Mouse (Mus musculus): ENCODE measurements around the gene Ppfia4. TPM values are rescaled to one million over a fixed set of nuclear protein-coding genes. Genes with fewer than 3 reads are reported as not detected.

The Ppfia4 gene
- polyA plus RNA-seq, 1 experiment from 2014 or later: 8.5 TPM

DNA sequence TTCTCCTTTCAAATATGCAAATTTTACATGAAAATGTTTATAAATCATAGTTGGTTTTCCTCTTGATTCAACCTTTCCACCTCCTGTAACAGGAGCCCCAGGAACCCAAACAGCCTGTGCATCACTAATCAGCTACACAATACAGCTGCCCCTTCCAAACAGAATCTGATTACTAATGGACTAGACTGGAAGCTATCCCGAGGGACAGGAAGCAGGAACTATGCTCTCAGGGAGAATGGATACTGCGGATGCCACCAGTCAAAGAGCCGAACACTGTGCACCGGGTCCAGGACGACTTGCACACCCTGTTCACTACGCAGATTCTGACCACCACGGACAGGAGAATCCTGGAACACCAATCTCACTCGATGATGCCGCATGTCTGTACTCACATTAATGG is 15.1 kb upstream of the Ppfia4 start:
- H3K9me3 ChIP-seq: no peaks in the 10 kb centered on the region
- H3K27me3 ChIP-seq (ENCODE audit: insufficient read depth, poor library complexity, severe bottlenecking): no peaks in the 10 kb centered on the region
- H3K4me1 ChIP-seq: peaks cover 34% of the 10 kb centered on the region
- no peak for DNase-seq (ENCODE audit: low spot score)
- no peak overlapping the region for H3K4me3 ChIP-seq
- H3K36me3 ChIP-seq: peaks cover 65% of the 10 kb centered on the region
- 84% methylated on average over 9 of the region's 9 CpGs for WGBS
- no peak overlapping the region for H3K27ac ChIP-seq

DNA sequence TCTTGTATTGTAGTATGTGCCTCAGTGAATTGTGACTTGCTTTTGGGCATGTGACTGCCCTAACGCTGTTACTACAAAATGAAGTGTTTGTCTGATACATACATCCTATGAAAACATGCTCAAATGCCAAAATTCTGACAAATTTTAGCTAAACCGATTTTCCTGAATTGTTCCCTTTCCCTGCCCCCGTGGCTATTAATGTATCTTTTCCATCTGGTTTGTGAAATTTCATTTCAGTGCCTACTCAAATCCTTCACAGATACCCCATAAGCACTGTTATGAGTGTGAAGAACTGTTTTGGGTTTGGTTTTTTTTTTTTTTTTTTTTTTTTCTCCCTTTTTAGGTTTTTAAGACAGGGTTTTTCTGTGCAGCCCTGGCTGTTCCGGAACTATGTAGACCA is 12.3 kb upstream of the Ppfia4 start:
- peak overlapping the region; percentile 83 for H3K27ac ChIP-seq
- H3K27me3 ChIP-seq (ENCODE audit: insufficient read depth, poor library complexity, severe bottlenecking): no peaks in the 10 kb centered on the region
- no peak for DNase-seq (ENCODE audit: low spot score)
- peak overlapping the region; percentile 68 for H3K4me3 ChIP-seq
- 75% methylated on average over 4 of the region's 4 CpGs for whole genome bisulfite sequencing
- peaks cover 38% of the 10 kb centered on the region for H3K36me3 ChIP-seq
- peaks cover 50% of the 10 kb centered on the region for H3K4me1 ChIP-seq
- H3K9me3 ChIP-seq: no peaks in the 10 kb centered on the region

DNA sequence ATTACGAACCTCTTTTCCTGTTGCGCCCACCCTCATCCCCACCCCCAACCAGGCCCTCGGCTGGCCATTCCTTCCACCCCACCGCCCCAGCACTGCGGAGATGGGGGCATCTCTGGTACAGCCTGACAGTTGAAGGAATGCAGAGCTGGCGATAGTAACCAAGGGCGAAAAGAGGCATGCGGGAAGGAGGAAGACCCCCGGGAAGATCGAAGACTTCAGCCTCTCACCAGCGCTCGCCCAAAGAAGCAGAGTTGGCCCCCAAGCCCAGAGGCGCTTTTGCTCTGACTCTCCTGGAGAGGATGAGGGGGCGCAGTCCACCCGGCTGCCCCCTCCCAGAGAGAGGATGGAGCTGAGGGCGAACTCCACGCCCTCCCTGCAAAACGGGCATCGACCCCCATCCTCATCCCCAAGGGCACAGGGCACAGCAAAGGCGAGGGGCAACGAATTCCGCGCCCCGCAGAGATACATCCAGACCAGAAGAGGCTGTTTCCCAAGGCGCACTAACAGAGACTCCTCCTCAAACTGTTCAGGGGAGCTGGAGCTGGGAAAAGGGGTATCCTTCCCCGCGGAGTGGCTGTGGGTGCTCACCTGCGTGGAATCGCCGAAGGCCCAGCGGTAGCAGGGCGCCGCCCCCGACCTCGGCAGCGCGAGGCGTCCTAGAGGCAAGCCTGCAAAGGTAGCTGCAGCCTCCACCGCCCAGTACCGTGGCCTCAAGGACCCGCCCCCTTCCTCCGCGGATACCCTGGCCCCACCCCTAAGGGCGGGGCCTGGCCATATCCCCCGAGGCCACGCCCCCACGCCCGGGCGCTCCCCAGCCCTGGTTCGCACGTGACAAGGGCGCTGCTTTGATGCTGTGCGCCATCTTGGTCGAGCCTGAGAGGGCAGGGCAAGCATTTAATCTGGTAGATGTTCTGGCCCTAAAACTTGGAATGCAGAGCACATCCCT is 11.6 kb upstream of the Ppfia4 start:
- peaks cover 34% of the 10 kb centered on the region for H3K36me3 ChIP-seq
- peak; percentile 97 for DNase-seq (ENCODE audit: low spot score)
- WGBS: under 1% methylated on average over 54 of the region's 54 CpGs

GRCm38 (mm10) chr1:134343567-134343966 is 10.8 kb upstream of the Ppfia4 start:
- no peaks in the 10 kb centered on the region for H3K27me3 ChIP-seq (ENCODE audit: insufficient read depth, poor library complexity, severe bottlenecking)
- peaks cover 59% of the 10 kb centered on the region for H3K4me1 ChIP-seq
- H3K27ac ChIP-seq: peak overlapping the region; percentile 83; the same call in 1 of the 2 replicates
- no peaks in the 10 kb centered on the region for H3K9me3 ChIP-seq
- no peak for DNase-seq (ENCODE audit: low spot score)
- WGBS: 4% methylated on average over 2 of the region's 2 CpGs
- H3K4me3 ChIP-seq: peak overlapping the region; percentile 68
- peaks cover 31% of the 10 kb centered on the region for H3K36me3 ChIP-seq

More for the DNA sequence above, 11.6 kb upstream of the Ppfia4 start:
- H3K9me3 ChIP-seq: no peaks in the 10 kb centered on the region
- peak overlapping the region; percentile 83 for H3K27ac ChIP-seq
- H3K4me1 ChIP-seq: peaks cover 57% of the 10 kb centered on the region
- H3K4me3 ChIP-seq: peak overlapping the region; percentile 68
- H3K27me3 ChIP-seq (ENCODE audit: insufficient read depth, poor library complexity, severe bottlenecking): no peaks in the 10 kb centered on the region

DNA sequence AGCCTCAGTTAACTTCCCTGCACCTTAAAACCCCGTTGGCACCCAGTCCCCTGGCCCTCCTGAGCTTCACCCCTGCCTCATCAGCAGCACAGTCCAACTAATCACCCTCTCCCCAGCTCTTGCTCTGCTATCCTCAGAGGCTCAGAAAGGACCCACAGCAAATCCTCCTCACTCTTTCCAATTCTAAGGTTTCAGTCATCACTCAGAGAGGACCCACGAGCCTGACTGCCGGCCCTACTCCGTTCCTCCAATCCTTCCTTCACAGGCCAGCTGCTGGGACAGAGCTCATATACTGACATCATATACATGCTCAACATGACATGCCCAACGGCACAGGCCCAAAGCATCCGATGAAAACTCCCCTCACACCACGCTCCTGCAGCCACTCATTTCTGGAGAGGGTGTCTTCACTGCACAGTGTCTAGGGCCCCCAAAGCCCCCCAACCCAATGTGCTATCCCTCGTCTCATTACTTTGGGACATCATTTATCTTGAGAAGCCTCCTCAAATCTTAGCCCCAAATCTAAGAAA is 10.1 kb upstream of the Ppfia4 start:
- WGBS: 60% methylated on average over 8 of the region's 8 CpGs

GRCm38 (mm10) chr1:134342278-134342664 is 9.5 kb upstream of the Ppfia4 start:
- Histone ChIP-seq H3K4me1 (peaks cover 72% of the 10 kb centered on the region), H3K27ac (peak overlapping the region; percentile 67), H3K27me3 (ENCODE audit: insufficient read depth, poor library complexity, severe bottlenecking) (no peaks in the 10 kb centered on the region), H3K36me3 (peaks cover 20% of the 10 kb centered on the region), H3K9me3 (no peaks in the 10 kb centered on the region), H3K4me3 (peak overlapping the region; percentile 68)
- WGBS: 55% methylated on average over 2 of the region's 2 CpGs
- no peak for DNase-seq (ENCODE audit: low spot score)

More for the DNA sequence above, 10.1 kb upstream of the Ppfia4 start:
- Histone ChIP-seq H3K27me3 (ENCODE audit: insufficient read depth, poor library complexity, severe bottlenecking) (no peaks in the 10 kb centered on the region), H3K4me1 (peaks cover 66% of the 10 kb centered on the region), H3K9me3 (no peaks in the 10 kb centered on the region), H3K4me3 (peak overlapping the region; percentile 68), H3K27ac (peak overlapping the region; percentile 67), H3K36me3 (peaks cover 25% of the 10 kb centered on the region)
- DNase-seq (ENCODE audit: low spot score): no peak

DNA sequence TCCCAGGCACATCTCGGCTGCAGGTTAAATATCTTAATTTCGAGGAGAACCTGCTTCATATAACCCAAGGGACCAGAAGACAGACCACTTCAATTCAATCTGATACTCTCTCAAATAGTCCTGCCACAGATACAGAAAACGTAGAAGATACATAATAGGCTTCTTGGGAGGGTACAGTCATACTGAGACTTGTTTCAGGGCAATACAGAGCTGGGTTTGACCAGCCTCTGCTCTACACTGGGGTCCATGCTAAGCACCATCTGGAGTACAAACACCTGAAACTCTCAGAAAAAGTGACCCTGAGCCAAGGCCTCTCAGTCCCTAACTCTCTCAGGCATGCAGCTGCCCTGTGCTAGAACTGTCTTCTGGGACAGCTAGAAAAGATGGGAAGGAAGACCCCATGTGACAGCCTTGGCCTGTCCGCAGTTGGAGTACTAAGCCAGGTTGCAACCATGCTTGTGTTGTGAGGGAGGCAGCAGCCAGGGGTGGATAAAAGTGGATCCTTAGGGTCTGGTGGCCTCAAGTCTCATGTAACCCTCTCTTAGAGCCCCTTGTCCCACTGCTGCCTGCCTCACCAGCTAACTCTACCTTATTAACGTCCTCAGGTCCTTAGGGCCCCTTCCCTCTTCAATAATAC is 9.0 kb upstream of the Ppfia4 start:
- Histone ChIP-seq H3K27ac (peak overlapping the region; percentile 67), H3K9me3 (no peaks in the 10 kb centered on the region), H3K4me3 (peak overlapping the region; percentile 68), H3K36me3 (peaks cover 14% of the 10 kb centered on the region), H3K4me1 (peaks cover 76% of the 10 kb centered on the region), H3K27me3 (ENCODE audit: insufficient read depth, poor library complexity, severe bottlenecking) (no peaks in the 10 kb centered on the region)
- WGBS: 74% methylated on average over 5 of the region's 5 CpGs
- DNase-seq (ENCODE audit: low spot score): no peak

GRCm38 (mm10) chr1:134339757-134340619 is 7.3 kb upstream of the Ppfia4 start:
- Histone ChIP-seq H3K9me3 (no peaks in the 10 kb centered on the region), H3K27ac (peak overlapping the region; percentile 59; the same call in 1 of the 2 replicates), H3K36me3 (0 out of 2 replicates have a peak, but pooled peaks cover 4% of the 10 kb centered on the region), H3K4me1 (peaks cover 82% of the 10 kb centered on the region), H3K27me3 (ENCODE audit: insufficient read depth, poor library complexity, severe bottlenecking) (no peaks in the 10 kb centered on the region), H3K4me3 (no peak overlapping the region)
- WGBS: 92% methylated on average over 18 of the region's 18 CpGs
- DNase-seq (ENCODE audit: low spot score): no peak

- no peaks in the 10 kb centered on the region for H3K9me3 ChIP-seq
- DNase-seq (ENCODE audit: low spot score): no peak
- 0 out of 2 replicates have a peak, but pooled peaks cover 4% of the 10 kb centered on the region for H3K36me3 ChIP-seq
- H3K27ac ChIP-seq: peak overlapping the region; percentile 59
- 60% methylated on average over 7 of the region's 7 CpGs for WGBS
- no peaks in the 10 kb centered on the region for H3K27me3 ChIP-seq (ENCODE audit: insufficient read depth, poor library complexity, severe bottlenecking)
- peak overlapping the region; percentile 6; the same call in 1 of the 2 replicates for H3K4me3 ChIP-seq
- H3K4me1 ChIP-seq: peaks cover 82% of the 10 kb centered on the region
Measured at GRCm38 (mm10) chr1:134339162-134339561, 6.4 kb upstream of the Ppfia4 start.

- Histone ChIP-seq H3K27ac (peak overlapping the region; percentile 37), H3K27me3 (ENCODE audit: insufficient read depth, poor library complexity, severe bottlenecking) (no peaks in the 10 kb centered on the region), H3K4me1 (peaks cover 81% of the 10 kb centered on the region), H3K9me3 (no peaks in the 10 kb centered on the region), H3K4me3 (no peak overlapping the region), H3K36me3 (0 out of 2 replicates have a peak, but pooled peaks cover 4% of the 10 kb centered on the region)
- no peak for DNase-seq (ENCODE audit: low spot score)
- WGBS: 64% methylated on average over 11 of the region's 11 CpGs
Measured at GRCm38 (mm10) chr1:134336958-134337710, 4.4 kb upstream of the Ppfia4 start.

GRCm38 (mm10) chr1:134335924-134336810 is 3.4 kb upstream of the Ppfia4 start:
- no peaks in the 10 kb centered on the region for H3K9me3 ChIP-seq
- peaks cover 80% of the 10 kb centered on the region for H3K4me1 ChIP-seq
- no peaks in the 10 kb centered on the region for H3K27me3 ChIP-seq (ENCODE audit: insufficient read depth, poor library complexity, severe bottlenecking)
- no peak overlapping the region for H3K4me3 ChIP-seq
- WGBS: 81% methylated on average over 12 of the region's 12 CpGs
- 0 out of 2 replicates have a peak, but pooled peaks cover 4% of the 10 kb centered on the region for H3K36me3 ChIP-seq
- peak overlapping the region; percentile 63; the same call in 1 of the 2 replicates for H3K27ac ChIP-seq
- DNase-seq (ENCODE audit: low spot score): no peak

Measured in heart, embryonic 10.5 days (tissue).